Mouse (Mus musculus): ENCODE measurements around the gene Gm9936. TPM values are rescaled to one million over a fixed set of nuclear protein-coding genes. Genes with fewer than 3 reads are reported as not detected.
"Not testable (repeated sequence)": the region's sequence is repeated elsewhere in the genome, so short reads cannot be mapped to it uniquely, and the experiment has no call there.

Gm9936 gene
- polyA plus RNA-seq, 1 experiment from 2014 or later: 2.1 TPM

DNA sequence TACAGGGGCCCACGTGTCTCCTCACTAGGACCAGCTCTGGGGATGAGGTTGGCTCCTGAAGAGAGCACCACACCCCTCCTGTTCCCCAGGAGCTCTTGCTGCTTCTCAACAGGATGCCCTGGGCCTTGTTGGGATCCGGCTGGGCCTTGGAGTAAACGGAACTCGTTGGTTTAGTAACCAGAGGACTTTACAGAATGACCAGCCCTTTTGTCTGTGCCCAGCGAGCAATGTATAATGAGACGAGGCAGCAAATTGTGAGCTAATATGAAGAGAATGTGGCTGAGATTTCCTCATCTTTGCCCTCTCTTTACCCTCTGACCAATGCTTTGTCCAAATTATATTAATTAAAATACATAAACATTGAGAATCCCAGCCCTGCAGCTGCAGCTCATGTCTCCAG is 17.8 kb upstream of the Gm9936 start:
- Histone ChIP-seq H3K27ac (replicated peaks) (no peak overlapping the region), H3K4me3 (replicated peaks) (no peak overlapping the region), H3K27me3 (replicated peaks) (no peaks in the 10 kb centered on the region), H3K36me3 (no peaks in the 10 kb centered on the region), H3K9me3 (replicated peaks) (no peaks in the 10 kb centered on the region), H3K4me2 (no peak overlapping the region), H3K4me1 (no peaks in the 10 kb centered on the region), H3K9ac (replicated peaks) (no peak overlapping the region)
- WGBS: 40% methylated on average over 6 of the region's 6 CpGs
- no peak for ATAC-seq (ENCODE audit: low FRiP score)

DNA sequence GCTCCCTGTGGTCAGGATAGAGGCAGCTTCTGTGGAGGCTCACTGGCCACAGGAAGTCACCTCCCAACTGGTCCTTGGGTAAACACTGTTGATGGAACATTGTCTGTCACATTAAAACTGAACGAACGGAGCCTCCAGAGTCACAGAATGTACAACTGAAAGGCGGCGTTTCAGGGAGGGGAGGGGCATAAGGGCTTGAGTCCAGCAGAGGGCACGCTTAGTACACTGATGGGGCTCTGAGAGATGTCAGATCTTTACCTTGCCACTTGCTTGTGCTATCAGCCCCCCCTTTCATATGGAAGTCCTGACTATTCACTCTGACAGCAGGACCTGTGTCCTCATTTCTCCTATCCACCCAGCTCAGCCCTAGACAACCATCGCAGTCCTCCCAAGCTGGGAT is 17.4 kb upstream of the Gm9936 start:
- Histone ChIP-seq H3K36me3 (no peaks in the 10 kb centered on the region), H3K27me3 (replicated peaks) (no peaks in the 10 kb centered on the region), H3K4me3 (replicated peaks) (no peak overlapping the region), H3K9me3 (replicated peaks) (no peaks in the 10 kb centered on the region), H3K9ac (replicated peaks) (no peak overlapping the region), H3K27ac (replicated peaks) (no peak overlapping the region), H3K4me1 (no peaks in the 10 kb centered on the region), H3K4me2 (no peak overlapping the region)
- WGBS: 58% methylated on average over 6 of the region's 6 CpGs
- ATAC-seq (ENCODE audit: low FRiP score): no peak

DNA sequence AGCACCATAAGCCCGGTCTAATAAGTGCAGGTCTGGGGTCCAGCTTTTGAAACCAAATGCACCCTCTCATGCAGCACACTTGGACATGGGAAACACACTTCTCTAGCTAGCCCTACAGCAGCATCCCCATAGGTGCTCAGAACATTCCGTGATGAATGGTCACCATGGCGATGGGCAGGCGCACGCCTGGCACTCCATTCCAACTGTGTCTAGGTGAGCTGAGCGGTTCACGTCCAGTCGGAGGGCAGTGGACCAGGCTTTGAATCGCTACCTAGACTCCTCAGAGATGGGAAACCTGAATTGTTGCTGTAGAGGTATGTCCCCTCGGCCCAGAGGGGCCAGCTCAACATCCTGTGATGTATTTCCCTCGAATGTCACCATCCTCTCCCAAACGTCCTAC is 6.8 kb upstream of the Gm9936 start:
- 87% methylated on average over 12 of the region's 12 CpGs for WGBS
- H3K27me3 ChIP-seq (replicated peaks): no peaks in the 10 kb centered on the region
- no peak for ATAC-seq (ENCODE audit: low FRiP score)

DNA sequence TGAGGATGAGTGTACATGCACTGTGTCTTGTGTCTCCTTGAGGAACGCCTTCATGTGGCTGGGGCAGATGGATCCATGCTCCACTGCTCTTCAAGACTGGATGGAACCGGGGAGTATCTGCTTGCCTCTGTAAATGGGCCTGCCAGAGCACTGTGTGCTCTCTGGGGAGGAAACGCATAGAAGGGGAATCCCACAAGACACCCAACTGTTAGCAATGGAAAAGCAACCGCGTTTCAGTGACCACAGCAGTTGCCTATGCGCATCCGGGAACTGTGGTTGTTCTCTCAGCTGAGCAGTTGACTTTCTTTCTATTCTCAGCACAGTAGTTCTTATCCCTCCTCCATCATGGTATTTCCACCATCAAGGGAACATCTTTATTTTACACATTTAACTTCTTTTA is 6.3 kb upstream of the Gm9936 start:
- WGBS: 77% methylated on average over 7 of the region's 7 CpGs
- no peak for ATAC-seq (ENCODE audit: low FRiP score)

More for the DNA sequence above, 6.8 kb upstream of the Gm9936 start:
- Histone ChIP-seq H3K9ac (replicated peaks) (no peak overlapping the region), H3K36me3 (no peaks in the 10 kb centered on the region), H3K9me3 (replicated peaks) (0 out of 2 replicates have a peak, but pooled peaks cover 7% of the 10 kb centered on the region), H3K4me1 (0 out of 2 replicates have a peak, but pooled peaks cover 3% of the 10 kb centered on the region), H3K4me2 (no peak overlapping the region), H3K27ac (replicated peaks) (no peak overlapping the region), H3K4me3 (replicated peaks) (no peak overlapping the region)

GRCm38 (mm10) chr5:114861730-114862129 is 3.2 kb upstream of the Gm9936 start:
- Histone ChIP-seq H3K4me1 (0 out of 2 replicates have a peak, but pooled peaks cover 7% of the 10 kb centered on the region), H3K9ac (replicated peaks) (no peak overlapping the region), H3K36me3 (no peaks in the 10 kb centered on the region), H3K27me3 (replicated peaks) (0 out of 2 replicates have a peak, but pooled peaks cover 5% of the 10 kb centered on the region), H3K4me2 (no peak overlapping the region), H3K27ac (replicated peaks) (no peak overlapping the region), H3K4me3 (replicated peaks) (no peak overlapping the region), H3K9me3 (replicated peaks) (no peaks in the 10 kb centered on the region)
- 73% methylated on average over 6 of the region's 6 CpGs for WGBS
- no peak for ATAC-seq (ENCODE audit: low FRiP score)

More for the DNA sequence above, 6.3 kb upstream of the Gm9936 start:
- H3K9me3 ChIP-seq (replicated peaks): 0 out of 2 replicates have a peak, but pooled peaks cover 7% of the 10 kb centered on the region
- no peak overlapping the region for H3K9ac ChIP-seq (replicated peaks)
- no peak overlapping the region for H3K27ac ChIP-seq (replicated peaks)
- 0 out of 2 replicates have a peak, but pooled peaks cover 3% of the 10 kb centered on the region for H3K4me1 ChIP-seq
- H3K27me3 ChIP-seq (replicated peaks): no peaks in the 10 kb centered on the region
- no peak overlapping the region for H3K4me2 ChIP-seq
- no peak overlapping the region for H3K4me3 ChIP-seq (replicated peaks)
- H3K36me3 ChIP-seq: no peaks in the 10 kb centered on the region

GRCm38 (mm10) chr5:114859253-114859652 is 771 bp upstream of the Gm9936 start:
- H3K36me3 ChIP-seq: no peaks in the 10 kb centered on the region
- 5% methylated on average over 18 of the region's 18 CpGs for WGBS
- ATAC-seq (ENCODE audit: low FRiP score): peak; percentile 79
- peak overlapping the region; percentile 53 for H3K4me2 ChIP-seq
- H3K4me1 ChIP-seq: 0 out of 2 replicates have a peak, but pooled peaks cover 4% of the 10 kb centered on the region
- H3K9me3 ChIP-seq (replicated peaks): no peaks in the 10 kb centered on the region
- peak overlapping the region; percentile 30; the same call in 1 of the 2 replicates for H3K9ac ChIP-seq (replicated peaks)
- 0 out of 2 replicates have a peak overlapping the region, but pooled peaks have one; percentile 0 for H3K27ac ChIP-seq (replicated peaks)
- H3K4me3 ChIP-seq (replicated peaks): peak overlapping the region; percentile 28
- 0 out of 2 replicates have a peak, but pooled peaks cover 5% of the 10 kb centered on the region for H3K27me3 ChIP-seq (replicated peaks)

GRCm38 (mm10) chr5:114853364-114853763 is 5.1 kb downstream of the Gm9936 start, which contains the start of gene 4930519G04Rik:
Gene 4930519G04Rik, plus strand, starts transcription at chr5:114853664.
- H3K4me2 ChIP-seq; H3K9ac ChIP-seq (replicated peaks); ATAC-seq (ENCODE audit: low FRiP score); H3K36me3 ChIP-seq; H3K27ac ChIP-seq (replicated peaks); H3K4me1 ChIP-seq; H3K4me3 ChIP-seq (replicated peaks); H3K9me3 ChIP-seq (replicated peaks); H3K27me3 ChIP-seq (replicated peaks): not testable (repeated sequence)
- WGBS: 87% methylated on average over 3 of the region's 5 CpGs

DNA sequence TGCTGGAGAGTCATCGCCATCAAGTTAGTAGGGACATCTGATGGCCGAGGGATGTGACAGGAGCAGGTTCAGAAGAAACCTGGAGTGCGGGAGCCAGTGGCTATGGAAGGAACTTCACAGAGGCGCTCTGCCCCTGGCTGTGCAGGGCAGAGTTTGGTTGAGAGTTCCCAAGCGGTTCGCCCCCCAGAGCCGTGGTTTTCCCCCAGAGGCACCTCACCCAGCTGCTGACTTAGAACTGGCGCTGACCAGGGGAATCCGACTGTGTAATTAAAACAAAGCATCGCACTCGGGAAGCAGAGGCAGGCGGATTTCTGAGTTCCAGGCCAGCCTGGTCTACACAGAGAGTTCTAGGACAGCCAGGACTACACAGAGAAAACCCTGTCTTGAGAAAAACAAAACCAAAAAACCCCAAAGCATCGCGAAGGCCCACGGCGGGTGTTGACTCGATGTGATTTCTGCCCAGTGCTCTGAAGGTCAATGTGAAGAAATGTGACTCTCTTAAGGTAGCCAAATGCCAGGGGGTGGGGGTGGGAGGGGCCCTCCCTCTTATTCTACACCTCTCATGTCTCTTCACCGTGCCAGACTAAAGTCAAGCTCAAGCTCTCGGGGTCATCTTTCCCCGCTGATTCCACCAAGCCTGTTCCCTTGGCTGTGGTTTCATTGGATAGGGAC is 6.8 kb downstream of the Gm9936 start:
- no peaks in the 10 kb centered on the region for H3K9me3 ChIP-seq (replicated peaks)
- H3K27ac ChIP-seq (replicated peaks): no peak overlapping the region
- ATAC-seq (ENCODE audit: low FRiP score): no peak
- no peaks in the 10 kb centered on the region for H3K27me3 ChIP-seq (replicated peaks)
- H3K4me2 ChIP-seq: no peak overlapping the region
- H3K4me3 ChIP-seq (replicated peaks): no peak overlapping the region
- H3K4me1 ChIP-seq: no peaks in the 10 kb centered on the region
- no peaks in the 10 kb centered on the region for H3K36me3 ChIP-seq
- 88% methylated on average over 20 of the region's 20 CpGs for WGBS
- no peak overlapping the region for H3K9ac ChIP-seq (replicated peaks)

GRCm38 (mm10) chr5:114844371-114844770 is 14.1 kb downstream of the Gm9936 start:
- not testable (repeated sequence) for H3K36me3 ChIP-seq; H3K9me3 ChIP-seq (replicated peaks); H3K4me3 ChIP-seq (replicated peaks); H3K27me3 ChIP-seq (replicated peaks); ATAC-seq (ENCODE audit: low FRiP score); H3K4me1 ChIP-seq; H3K4me2 ChIP-seq; H3K9ac ChIP-seq (replicated peaks); H3K27ac ChIP-seq (replicated peaks)
- WGBS: 68% methylated on average over 2 of the region's 2 CpGs

- H3K36me3 ChIP-seq: no peaks in the 10 kb centered on the region
- no peaks in the 10 kb centered on the region for H3K27me3 ChIP-seq (replicated peaks)
- H3K4me2 ChIP-seq: no peak overlapping the region
- WGBS: 73% methylated on average over 5 of the region's 5 CpGs
- H3K27ac ChIP-seq (replicated peaks): no peak overlapping the region
- no peaks in the 10 kb centered on the region for H3K9me3 ChIP-seq (replicated peaks)
- peaks cover 9% of the 10 kb centered on the region; the same call in 1 of the 2 replicates for H3K4me1 ChIP-seq
- H3K4me3 ChIP-seq (replicated peaks): no peak overlapping the region
- ATAC-seq (ENCODE audit: low FRiP score): no peak
- no peak overlapping the region for H3K9ac ChIP-seq (replicated peaks)
Observed at GRCm38 (mm10) chr5:114842674-114843073, 15.8 kb downstream of the Gm9936 start.

- H3K9me3 ChIP-seq (replicated peaks); H3K36me3 ChIP-seq; H3K4me2 ChIP-seq; H3K27ac ChIP-seq (replicated peaks); H3K27me3 ChIP-seq (replicated peaks); ATAC-seq (ENCODE audit: low FRiP score); H3K4me3 ChIP-seq (replicated peaks); H3K9ac ChIP-seq (replicated peaks); H3K4me1 ChIP-seq: not testable (repeated sequence)
- 52% methylated on average over 3 of the region's 3 CpGs for WGBS
Observed at GRCm38 (mm10) chr5:114842155-114842554, 16.3 kb downstream of the Gm9936 start.

DNA sequence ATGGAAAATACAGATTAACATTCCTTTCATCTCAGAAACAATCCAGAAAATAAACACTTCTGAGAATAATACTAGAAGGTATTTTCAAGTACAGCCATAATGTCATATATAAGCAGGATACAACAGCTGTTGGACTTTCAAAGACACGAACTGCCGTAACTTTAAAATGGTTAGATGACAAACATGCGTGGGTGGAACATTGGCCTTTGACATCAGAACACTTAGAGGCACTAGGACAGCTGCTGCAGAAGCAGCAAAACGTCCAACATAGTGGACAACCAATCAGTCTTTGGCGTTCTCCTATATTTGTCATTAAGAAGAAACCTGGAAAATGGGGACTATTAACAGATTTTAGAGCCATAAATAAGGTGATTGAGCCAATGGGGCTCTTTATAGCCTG is 18.0 kb downstream of the Gm9936 start:
- WGBS: 70% methylated on average over 5 of the region's 5 CpGs
- H3K27ac ChIP-seq (replicated peaks); H3K4me1 ChIP-seq; ATAC-seq (ENCODE audit: low FRiP score); H3K9me3 ChIP-seq (replicated peaks); H3K9ac ChIP-seq (replicated peaks); H3K4me3 ChIP-seq (replicated peaks); H3K27me3 ChIP-seq (replicated peaks); H3K4me2 ChIP-seq; H3K36me3 ChIP-seq: not testable (repeated sequence)

Data from neural tube, embryonic 15.5 days (tissue).